Mouse (Mus musculus): ENCODE results near the gene Mical2. TPM values are rescaled to one million over a fixed set of nuclear protein-coding genes. Genes with fewer than 3 reads are reported as not detected.

Mical2 gene
- polyA plus RNA-seq, 1 experiment, result 20.7 TPM

GRCm38 (mm10) chr7:112186871-112187270, 38.8 kb upstream of the Mical2 start:
- no peaks in the 10 kb centered on the region for H3K27me3 ChIP-seq (ENCODE audit: control insufficient read depth, insufficient read depth, low read length)
- TF ChIP-seq CTCF (IDR thresholded peaks at IDR 0.05; ENCODE audit: extremely low read depth, insufficient read length, insufficient replicate concordance, low read depth, low read length) (no peak), POLR2A (IDR thresholded peaks at IDR 0.05; ENCODE audit: low read depth, low read length) (no peak)
- H3K27ac ChIP-seq (ENCODE audit: insufficient read depth, low read depth, low read length), result 0 out of 2 replicates have a peak overlapping the region, but pooled peaks have one; percentile 19
- H3K36me3 ChIP-seq (ENCODE audit: control insufficient read depth, insufficient read depth, low read length), result no peaks in the 10 kb centered on the region
- no peak overlapping the region for H3K4me3 ChIP-seq (ENCODE audit: low read depth, low read length)
- H3K4me1 ChIP-seq (ENCODE audit: control insufficient read depth, insufficient read depth, insufficient read length, low read length), result peaks cover 20% of the 10 kb centered on the region
- 87% methylated on average over 7 of the region's 7 CpGs for WGBS

- no peak for TF ChIP-seq POLR2A (IDR thresholded peaks at IDR 0.05; ENCODE audit: low read depth, low read length)
- TF ChIP-seq CTCF (IDR thresholded peaks at IDR 0.05; ENCODE audit: extremely low read depth, insufficient read length, insufficient replicate concordance, low read depth, low read length), result no peak
- Histone ChIP-seq H3K27ac (ENCODE audit: insufficient read depth, low read depth, low read length) (peak overlapping the region; percentile 82), H3K4me1 (ENCODE audit: control insufficient read depth, insufficient read depth, insufficient read length, low read length) (peaks cover 20% of the 10 kb centered on the region), H3K27me3 (ENCODE audit: control insufficient read depth, insufficient read depth, low read length) (no peaks in the 10 kb centered on the region), H3K36me3 (ENCODE audit: control insufficient read depth, insufficient read depth, low read length) (no peaks in the 10 kb centered on the region), H3K4me3 (ENCODE audit: low read depth, low read length) (no peak overlapping the region)
- 21% methylated on average over 13 of the region's 13 CpGs for WGBS
Measured at GRCm38 (mm10) chr7:112187536-112188459, 37.9 kb upstream of the Mical2 start.

DNA sequence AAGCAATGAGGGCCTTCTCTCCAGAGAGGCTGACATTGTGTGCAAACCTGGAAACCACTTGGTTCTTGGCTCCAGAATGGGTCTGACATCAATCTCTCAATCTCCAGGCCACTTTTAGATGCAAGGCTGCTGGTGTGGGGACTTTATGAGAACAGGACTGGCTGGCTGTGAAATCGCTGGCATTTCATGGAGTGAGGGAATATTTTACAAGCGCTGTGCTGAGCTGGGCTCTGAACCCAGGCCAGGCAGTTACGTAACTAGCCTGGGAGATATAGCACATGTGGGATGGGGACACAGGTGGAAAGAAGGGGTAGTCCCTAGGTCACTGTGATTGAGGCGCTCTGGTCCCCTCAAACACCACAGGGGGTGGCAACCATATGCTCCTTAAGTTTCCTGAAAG, 33.4 kb upstream of the Mical2 start:
- TF ChIP-seq CTCF (IDR thresholded peaks at IDR 0.05; ENCODE audit: extremely low read depth, insufficient read length, insufficient replicate concordance, low read depth, low read length) (no peak), POLR2A (IDR thresholded peaks at IDR 0.05; ENCODE audit: low read depth, low read length) (no peak)
- no peak overlapping the region for H3K4me3 ChIP-seq (ENCODE audit: low read depth, low read length)
- no peaks in the 10 kb centered on the region for H3K36me3 ChIP-seq (ENCODE audit: control insufficient read depth, insufficient read depth, low read length)
- H3K27ac ChIP-seq (ENCODE audit: insufficient read depth, low read depth, low read length), result no peak overlapping the region
- H3K4me1 ChIP-seq (ENCODE audit: control insufficient read depth, insufficient read depth, insufficient read length, low read length), result peaks cover 18% of the 10 kb centered on the region
- 71% methylated on average over 4 of the region's 4 CpGs for WGBS
- H3K27me3 ChIP-seq (ENCODE audit: control insufficient read depth, insufficient read depth, low read length), result no peaks in the 10 kb centered on the region

- Histone ChIP-seq H3K36me3 (ENCODE audit: control insufficient read depth, insufficient read depth, low read length) (no peaks in the 10 kb centered on the region), H3K27ac (ENCODE audit: insufficient read depth, low read depth, low read length) (no peak overlapping the region), H3K27me3 (ENCODE audit: control insufficient read depth, insufficient read depth, low read length) (no peaks in the 10 kb centered on the region), H3K4me1 (ENCODE audit: control insufficient read depth, insufficient read depth, insufficient read length, low read length) (peaks cover 12% of the 10 kb centered on the region), H3K4me3 (ENCODE audit: low read depth, low read length) (no peak overlapping the region)
- WGBS, result 83% methylated on average over 5 of the region's 5 CpGs
- no peak for TF ChIP-seq POLR2A (IDR thresholded peaks at IDR 0.05; ENCODE audit: low read depth, low read length)
- no peak for TF ChIP-seq CTCF (IDR thresholded peaks at IDR 0.05; ENCODE audit: extremely low read depth, insufficient read length, insufficient replicate concordance, low read depth, low read length)
Measured at GRCm38 (mm10) chr7:112192778-112193177, 32.9 kb upstream of the Mical2 start.

DNA sequence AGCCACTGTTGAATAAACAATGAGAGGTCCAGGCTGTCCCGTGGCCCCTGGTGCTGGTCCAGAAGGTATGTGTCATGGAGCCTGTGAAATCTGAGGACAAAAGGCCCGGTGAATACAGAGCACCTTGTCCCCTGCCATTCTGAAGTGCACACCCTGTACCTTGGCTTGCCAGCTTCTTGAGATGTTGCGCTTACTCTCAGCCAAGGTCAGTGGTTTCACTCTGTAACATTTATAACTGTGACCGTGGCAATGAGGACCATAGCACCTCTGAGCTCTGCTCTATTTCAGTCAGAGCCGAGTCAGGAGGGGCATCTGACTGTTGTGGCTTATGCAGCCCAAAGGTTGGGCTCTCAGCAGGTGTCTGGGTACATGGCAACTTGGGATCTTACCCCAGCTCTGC, 31.4 kb upstream of the Mical2 start:
- 61% methylated on average over 5 of the region's 5 CpGs for WGBS

DNA sequence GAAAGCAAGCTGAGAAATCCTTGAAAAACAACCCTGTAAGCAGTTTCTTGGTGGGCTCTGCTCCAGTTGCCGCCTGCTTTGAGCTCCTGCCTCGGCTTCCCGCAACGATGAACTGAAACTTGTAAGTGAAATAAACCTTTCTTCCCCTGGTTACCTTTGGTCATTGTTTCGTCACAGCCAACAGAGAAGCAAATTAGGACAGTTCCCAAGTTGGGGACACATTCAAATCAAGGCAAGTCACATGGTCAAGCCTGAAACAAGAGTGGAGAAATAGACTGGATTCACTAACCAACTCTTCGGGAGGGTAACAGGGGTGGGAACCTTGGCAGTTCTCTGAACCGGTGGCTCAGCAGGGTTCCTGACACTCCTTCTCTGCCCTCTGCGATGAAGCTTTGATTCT, 28.2 kb upstream of the Mical2 start:
- H3K4me1 ChIP-seq (ENCODE audit: control insufficient read depth, insufficient read depth, insufficient read length, low read length), result peaks cover 2% of the 10 kb centered on the region; the same call in 1 of the 2 replicates
- TF ChIP-seq POLR2A (IDR thresholded peaks at IDR 0.05; ENCODE audit: low read depth, low read length) (no peak), CTCF (IDR thresholded peaks at IDR 0.05; ENCODE audit: extremely low read depth, insufficient read length, insufficient replicate concordance, low read depth, low read length) (no peak)
- no peak overlapping the region for H3K27ac ChIP-seq (ENCODE audit: insufficient read depth, low read depth, low read length)
- no peaks in the 10 kb centered on the region for H3K27me3 ChIP-seq (ENCODE audit: control insufficient read depth, insufficient read depth, low read length)
- no peak overlapping the region for H3K4me3 ChIP-seq (ENCODE audit: low read depth, low read length)
- WGBS, result 85% methylated on average over 8 of the region's 8 CpGs
- H3K36me3 ChIP-seq (ENCODE audit: control insufficient read depth, insufficient read depth, low read length), result no peaks in the 10 kb centered on the region

More for the DNA sequence above, 31.4 kb upstream of the Mical2 start:
- H3K4me3 ChIP-seq (ENCODE audit: low read depth, low read length), result no peak overlapping the region
- TF ChIP-seq CTCF (IDR thresholded peaks at IDR 0.05; ENCODE audit: extremely low read depth, insufficient read length, insufficient replicate concordance, low read depth, low read length) (no peak), POLR2A (IDR thresholded peaks at IDR 0.05; ENCODE audit: low read depth, low read length) (no peak)
- no peaks in the 10 kb centered on the region for H3K4me1 ChIP-seq (ENCODE audit: control insufficient read depth, insufficient read depth, insufficient read length, low read length)
- no peaks in the 10 kb centered on the region for H3K36me3 ChIP-seq (ENCODE audit: control insufficient read depth, insufficient read depth, low read length)
- H3K27me3 ChIP-seq (ENCODE audit: control insufficient read depth, insufficient read depth, low read length), result no peaks in the 10 kb centered on the region
- H3K27ac ChIP-seq (ENCODE audit: insufficient read depth, low read depth, low read length), result no peak overlapping the region

DNA sequence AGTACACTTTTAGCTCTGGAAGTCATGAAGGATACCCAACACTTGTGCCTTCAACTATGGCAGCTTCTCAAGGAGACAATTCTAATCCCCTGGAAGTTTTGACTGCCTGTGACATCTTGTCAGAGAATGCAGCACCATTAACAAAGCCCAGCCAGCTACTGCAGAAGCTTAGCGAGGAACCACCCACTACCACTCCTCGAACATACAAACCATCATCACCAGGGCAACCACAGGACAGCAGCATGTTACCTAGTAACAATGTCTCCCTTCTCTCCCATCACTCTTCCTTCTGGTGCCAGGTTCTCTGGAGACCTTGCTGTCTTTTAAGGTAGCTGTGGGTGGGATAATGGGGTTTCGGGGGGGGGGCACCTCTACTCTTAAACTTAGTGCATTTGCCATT, 26.3 kb upstream of the Mical2 start:
- Histone ChIP-seq H3K27ac (ENCODE audit: insufficient read depth, low read depth, low read length) (no peak overlapping the region), H3K36me3 (ENCODE audit: control insufficient read depth, insufficient read depth, low read length) (no peaks in the 10 kb centered on the region), H3K4me1 (ENCODE audit: control insufficient read depth, insufficient read depth, insufficient read length, low read length) (peaks cover 9% of the 10 kb centered on the region; the same call in 1 of the 2 replicates), H3K27me3 (ENCODE audit: control insufficient read depth, insufficient read depth, low read length) (no peaks in the 10 kb centered on the region), H3K4me3 (ENCODE audit: low read depth, low read length) (no peak overlapping the region)
- TF ChIP-seq POLR2A (IDR thresholded peaks at IDR 0.05; ENCODE audit: low read depth, low read length) (no peak), CTCF (IDR thresholded peaks at IDR 0.05; ENCODE audit: extremely low read depth, insufficient read length, insufficient replicate concordance, low read depth, low read length) (no peak)
- 80% methylated on average over 3 of the region's 3 CpGs for WGBS
